Mouse (Mus musculus) cerebellum, postnatal 10 days (tissue): Measurements from ENCODE around the gene Gpbp1l1.

Experiments used
- DNase-seq, 2 experiments: peaks; one replicate each; pipeline ENCODE4 v3.0.0; 2021; ENCODE audit warnings: mixed read lengths in 2 of 2

The Gpbp1l1 gene

DNA sequence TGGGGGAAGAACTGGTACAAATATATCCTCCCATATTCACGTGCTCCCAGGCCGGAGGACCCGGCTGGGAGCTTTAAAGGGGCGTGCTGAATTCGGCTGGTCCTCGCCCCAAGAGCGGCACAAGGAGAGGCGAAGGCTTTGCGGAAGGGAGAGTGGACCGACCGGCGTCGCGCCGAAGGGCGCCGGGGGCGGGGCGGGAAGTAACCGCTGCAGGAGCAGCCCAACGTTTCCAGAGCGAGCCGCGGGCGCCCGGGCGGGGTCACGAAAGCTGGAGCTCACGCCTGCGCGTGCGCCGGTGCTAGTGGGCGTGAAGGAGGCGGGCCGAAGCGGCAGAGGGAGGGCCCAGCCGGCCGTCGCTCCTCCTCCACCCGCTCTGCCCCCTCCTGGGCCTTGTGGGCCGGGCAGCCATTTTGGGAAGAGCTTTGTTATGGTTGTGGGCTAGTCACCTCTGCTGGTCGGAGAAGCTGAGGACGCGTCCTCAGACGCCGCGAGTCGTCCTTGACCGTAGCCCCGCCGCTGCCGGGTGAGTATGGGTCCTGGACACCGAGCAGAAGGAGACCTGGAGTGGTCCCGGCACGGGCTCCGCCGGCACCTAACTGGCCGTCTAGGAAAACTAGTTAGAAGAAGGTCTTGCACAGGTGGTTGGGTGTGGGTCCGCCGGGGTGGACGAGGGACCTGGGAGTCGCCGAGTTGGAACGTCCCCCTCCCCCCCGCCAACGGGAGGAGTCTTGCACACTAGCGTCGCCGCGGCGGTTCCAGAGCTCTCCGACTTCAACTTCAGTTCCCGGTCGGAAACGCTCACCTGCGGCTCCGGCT lies at the start of gene Gpbp1l1:
Gene Gpbp1l1 (plus strand): TSS at position 353 of the 816 bp plus-strand sequence.
- peak; percentile 98 to 99 for DNase-seq

DNA sequence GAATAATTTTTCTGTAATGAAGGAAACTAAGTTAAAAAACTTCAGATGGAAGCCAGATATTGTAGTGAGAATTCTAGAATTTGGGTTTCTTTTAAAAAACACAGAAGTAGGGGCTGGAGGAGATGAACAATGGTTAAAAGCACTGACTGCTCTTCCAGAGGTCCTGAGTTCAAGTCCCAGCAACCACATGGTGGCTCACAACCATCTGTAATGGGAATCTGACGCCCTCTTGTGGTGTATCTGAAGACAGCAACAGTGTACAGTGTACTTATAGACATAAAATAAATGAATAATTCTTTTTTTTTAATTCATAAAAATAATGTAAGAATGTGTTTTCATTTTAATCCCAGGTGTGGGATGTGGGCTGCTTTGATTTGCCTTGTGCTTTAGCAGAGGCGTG lies 26.3 kb upstream of the Gpbp1l1 start:
- no peak for DNase-seq

DNA sequence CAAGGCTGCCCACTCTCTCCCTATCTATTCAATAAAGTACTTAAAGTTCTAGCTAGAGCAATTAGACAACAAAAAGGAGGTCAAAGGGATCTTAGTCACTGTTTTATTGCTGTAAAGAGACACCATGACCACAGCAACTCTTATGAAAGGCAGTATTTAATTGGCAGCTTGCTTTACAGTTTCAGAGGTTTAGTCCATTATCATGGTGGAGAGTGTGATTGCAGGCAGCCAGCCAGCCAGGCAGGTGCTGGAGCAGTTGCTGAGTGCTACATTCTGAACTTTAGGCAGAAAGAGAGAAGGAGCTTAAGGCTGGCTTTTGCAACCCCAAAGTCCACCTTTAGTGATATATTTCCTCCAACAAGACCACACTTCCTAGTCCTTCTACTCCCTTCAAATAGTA lies 21.1 kb upstream of the Gpbp1l1 start:
- DNase-seq: no peak

DNA sequence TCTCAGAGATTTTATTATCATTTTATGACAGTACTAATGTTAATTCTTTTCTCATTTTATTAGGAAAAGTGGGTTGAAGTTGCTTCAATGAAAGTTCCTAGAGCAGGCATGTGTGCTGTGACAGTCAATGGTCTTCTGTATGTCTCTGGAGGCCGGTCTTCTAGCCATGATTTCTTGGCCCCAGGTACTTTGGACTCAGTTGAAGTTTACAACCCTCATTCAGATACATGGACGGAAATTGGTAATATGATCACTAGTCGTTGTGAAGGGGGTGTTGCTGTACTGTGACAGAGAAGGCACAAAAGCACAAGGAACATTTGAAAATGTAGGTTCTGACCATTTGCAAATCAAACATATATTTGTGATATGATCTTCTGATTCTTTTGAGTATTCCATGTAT lies 19.7 kb upstream of the Gpbp1l1 start:
- DNase-seq: no peak

DNA sequence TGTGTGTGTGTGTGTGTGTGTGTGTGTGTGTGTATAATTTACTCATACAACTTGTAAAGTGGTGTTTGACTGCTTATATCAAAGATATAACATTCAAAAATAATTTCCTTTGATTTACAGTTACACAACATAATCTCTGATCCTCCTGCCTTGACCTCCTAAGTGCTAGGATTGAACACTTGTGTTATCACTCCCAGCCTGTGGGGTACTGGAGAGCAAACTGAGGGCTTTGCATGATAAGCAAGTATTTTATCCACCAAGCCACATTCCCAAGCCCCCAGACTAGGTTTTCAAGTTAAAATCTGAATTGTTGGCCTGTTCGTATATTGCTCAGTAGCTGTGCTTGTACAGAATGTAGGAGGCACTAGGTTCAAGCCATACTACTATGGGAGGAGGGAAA lies 7.0 kb upstream of the Gpbp1l1 start:
- no peak for DNase-seq

DNA sequence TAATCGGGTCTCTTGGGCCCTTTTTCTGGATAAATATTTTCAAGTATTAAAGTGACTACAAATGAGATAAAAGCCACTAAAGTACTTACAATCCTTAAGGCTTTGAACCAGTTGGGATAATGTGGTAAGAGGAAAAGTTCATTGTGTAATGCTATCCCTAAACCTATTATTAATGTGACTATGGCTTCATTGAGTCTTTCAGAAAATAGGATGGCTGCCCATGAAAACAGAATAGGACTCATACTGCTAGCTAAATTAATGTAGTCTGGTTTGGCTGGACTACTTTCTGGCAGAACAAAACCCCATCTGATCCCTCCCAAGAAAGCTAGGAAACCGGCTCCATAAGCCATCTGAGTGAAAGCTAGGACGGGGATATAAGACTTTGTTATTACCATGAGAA lies 4.4 kb upstream of the Gpbp1l1 start:
- DNase-seq: no peak

DNA sequence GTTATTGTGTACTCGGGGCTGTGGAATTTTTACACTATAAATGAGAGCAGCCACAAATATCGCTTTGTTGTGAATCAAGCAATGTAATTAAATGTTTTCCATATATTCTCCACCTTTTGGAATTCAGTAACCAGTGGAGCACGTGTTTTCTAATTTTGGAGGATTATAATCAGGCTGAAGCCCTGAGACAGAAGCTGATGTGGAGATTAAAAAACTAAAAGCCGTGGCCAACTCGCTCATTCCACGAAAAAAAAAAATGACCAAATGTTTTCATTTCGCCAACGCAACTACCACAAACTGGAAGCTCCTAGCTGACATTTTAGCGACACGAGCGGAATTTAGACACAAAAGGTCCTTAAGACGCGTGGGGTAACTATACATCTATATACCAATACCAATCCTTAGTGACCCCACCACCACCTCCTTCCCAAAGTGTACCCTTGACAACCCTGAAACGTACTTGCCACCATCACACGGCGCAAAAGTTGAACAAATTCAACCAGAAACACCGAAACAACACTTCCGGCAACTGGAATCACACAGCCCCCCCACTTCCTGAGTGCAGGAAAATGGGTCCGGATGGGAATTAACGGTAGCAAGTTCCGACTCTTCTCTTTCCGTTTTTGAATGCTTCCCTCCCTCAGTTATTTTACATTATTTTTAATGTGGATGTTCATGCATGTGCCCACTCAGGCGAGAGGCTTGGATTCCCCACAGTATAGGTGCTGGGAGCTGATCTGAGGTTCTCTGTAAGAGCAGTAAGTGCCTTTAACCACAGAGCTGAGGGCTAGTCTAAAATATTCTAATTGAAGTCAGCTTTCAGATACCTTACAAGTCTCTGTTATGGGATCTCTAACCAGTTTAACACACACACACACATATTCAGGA lies 1.8 kb upstream of the Gpbp1l1 start, which contains the start of gene Tmem69:
Gene Tmem69 (minus strand): TSS at position 524 of the 888 bp plus-strand sequence.
- DNase-seq: peak; percentile 88

DNA sequence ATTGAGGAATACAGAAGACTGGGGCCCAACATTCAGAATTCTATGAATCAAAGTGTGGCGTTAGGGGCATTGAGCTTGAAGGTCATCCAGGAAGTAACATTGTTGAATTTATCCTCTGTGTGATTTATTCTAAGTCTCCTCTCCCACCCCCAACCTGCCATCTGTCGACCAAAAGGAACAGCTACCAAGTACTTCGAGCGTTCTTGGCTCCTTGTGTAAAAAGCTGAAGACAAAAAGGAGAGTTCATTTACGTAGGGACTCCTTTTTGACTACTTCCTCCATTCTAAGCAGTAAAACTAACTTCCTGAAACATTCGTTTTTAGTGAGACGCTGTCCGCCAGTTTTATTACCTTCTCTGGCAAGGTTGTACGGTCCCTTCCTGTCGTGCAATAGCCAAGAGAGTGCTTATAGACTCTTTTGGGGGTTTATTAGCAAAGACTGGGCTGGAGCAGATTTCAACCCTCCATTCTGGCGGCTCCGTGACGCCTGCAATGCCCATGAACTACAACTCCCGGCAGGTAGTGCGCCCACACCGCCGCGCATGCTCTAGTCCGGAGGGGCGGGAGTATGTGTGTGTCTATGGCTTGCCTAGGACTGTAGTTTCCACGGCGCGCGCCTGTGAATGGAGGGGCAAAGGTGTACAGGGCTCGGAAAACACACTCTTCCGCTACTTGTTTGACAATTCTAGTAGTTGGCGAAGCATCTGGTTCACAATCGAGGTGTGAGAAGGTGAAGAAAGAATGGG lies 725 bp upstream of the Gpbp1l1 start:
- DNase-seq: peak; percentile 95 to 97

DNA sequence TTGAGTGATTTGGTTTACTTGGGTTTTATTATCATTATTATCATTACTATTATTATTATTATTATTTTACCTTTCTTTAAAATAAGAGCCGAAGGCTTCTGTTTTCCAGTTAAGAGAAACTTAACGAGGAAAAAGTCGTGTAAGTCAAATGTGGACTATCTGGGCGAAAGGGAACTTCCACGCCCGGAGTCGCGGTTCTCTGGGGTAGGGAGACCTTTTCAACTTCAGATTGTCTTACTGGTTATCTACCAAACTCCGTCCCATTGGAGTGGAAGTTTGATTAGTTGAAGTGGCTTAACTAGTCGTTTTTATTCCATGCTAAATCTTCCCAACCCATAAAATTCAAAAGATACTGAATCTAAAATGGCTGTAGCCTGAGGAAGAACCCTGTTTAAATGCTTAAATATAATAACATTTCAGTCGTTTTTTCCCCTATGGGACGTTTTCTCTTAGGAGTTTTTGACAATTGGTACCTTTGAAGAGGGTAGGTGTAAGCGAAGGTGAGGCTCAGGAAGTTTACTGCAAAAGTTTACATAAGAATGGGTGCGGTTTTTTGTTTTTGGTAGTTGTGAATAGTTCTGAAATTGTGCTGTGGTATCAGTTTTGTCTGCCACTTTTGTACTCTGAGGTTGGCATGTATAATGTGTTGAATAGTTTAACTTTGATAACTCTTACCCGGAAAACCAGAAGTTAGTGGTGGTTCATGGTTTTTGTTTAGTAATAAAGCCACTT lies 859 bp downstream of the Gpbp1l1 start:
- peak in 1 of 2 experiments; percentile 6 for DNase-seq

DNA sequence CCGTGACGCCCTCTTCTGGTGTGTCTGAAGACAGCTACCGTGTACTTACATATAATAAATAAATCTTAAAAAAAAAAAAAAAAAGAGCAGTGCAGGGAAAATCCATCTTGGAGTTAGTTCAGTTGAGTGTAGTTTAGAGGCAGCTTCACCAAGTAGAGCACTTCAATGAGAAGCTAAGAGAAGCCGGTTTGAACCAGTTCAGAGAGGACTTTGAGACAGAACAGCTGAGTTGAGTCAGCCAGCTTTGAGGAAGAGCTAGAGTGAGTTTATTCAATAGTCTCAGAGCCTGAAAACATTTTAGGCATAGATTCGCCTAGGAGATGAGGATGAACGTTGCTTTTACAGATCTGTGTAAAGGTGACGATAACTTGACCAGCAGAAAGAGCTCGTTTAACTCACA lies 38.3 kb downstream of the Gpbp1l1 start:
- no peak for DNase-seq

DNA sequence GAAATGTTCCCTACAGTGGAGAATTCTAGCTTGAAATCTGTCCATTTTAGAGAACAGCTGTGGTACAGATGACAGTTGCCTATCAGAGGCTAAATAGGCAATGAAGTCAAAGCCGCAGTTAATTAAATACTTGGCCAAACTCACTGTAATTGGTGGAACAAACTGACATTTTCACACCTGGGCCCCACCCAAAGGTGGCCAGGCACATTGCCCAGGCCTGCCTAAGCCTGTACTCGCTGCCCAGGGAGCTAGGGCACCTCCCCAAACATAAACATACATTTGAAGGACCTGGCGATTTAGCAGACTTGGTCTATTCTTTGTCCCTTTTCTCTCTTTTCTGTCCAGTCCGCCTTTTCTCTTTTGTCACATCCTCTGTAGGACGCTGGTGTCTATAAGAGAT lies 38.9 kb downstream of the Gpbp1l1 start, which contains the start of gene Ccdc17:
Gene Ccdc17 (plus strand): TSS at position 276 of the 400 bp plus-strand sequence.
- DNase-seq: peak; percentile 22 to 25

DNA sequence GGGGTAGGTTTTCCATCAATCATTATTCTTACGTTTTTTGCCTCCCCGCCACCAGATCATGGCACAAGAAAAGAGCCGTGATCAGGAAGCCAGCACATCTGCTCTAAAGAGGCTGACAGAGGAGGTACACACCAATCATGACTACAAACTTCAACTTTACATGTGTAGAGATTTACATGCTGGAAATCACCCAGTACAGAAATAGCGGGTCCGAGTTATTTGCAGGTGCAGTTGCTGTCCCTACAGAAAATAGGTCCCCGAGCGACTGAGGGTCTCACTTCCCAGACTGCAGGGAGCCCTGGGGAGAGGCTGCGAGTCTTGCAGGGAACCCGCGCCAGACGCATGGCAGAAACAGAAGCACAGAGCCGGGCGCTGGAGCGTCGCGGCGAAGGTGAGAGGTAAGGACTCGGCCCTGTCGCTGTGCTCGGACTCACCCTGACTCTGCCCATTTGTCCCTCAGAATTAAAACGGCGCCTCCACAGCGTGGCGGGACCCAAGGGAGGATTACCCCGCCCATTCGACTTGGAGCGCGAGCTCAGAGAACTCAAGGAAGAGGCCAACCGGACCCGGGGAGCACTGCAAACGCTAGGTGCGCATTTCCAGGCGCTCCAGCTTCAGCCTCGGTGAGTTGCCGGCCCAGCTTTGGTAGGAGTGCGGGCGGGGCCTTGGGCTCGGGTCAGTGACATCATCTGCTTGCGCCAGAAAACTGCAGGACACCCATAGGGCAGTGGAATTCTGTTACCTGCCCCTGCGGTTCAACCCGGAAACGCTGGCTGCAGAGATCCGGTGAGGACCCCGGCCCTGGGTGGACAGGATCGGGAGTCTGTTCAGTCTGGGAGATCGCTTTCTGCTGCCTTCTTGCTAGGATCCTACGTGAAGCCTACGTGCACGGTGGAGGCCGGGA lies 39.8 kb downstream of the Gpbp1l1 start:
- peak; percentile 94 to 96 for DNase-seq

DNA sequence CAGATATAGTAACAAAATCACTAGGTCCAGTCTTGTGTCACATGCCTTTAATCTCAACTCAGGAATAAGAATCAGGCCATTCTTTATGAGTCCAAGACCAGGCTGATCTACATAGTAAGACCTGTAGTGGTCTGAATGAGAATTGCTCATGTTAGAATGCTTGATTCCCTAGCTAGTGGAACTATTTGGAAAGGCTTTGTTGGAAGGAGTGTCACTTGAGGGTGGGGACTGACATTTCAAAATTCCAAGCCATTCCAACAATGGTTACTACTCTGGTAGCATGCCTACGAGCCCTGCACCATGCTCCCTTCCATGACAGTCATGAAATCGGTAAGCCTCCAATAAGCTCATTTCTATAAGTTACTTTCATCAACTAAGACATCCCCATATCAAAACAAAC lies 55.2 kb downstream of the Gpbp1l1 start:
- no peak for DNase-seq

DNA sequence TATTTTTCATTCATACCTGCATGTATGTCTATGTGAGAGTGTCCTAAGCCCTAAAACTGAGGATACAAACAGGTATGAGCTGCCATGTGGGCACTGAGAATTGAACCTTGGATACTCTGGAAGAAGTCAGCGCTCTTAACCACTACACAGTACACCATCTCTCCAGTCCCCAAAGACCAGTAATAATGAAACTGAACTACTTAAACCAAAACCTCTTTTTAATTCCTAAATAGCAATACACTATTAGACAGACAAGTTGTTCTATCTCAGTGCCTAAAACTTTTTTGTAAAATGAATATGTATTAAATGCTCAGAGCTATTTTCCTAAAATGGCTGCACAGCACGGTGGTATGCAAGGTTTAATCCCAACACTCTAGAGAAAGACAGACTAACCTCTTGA lies 57.8 kb downstream of the Gpbp1l1 start:
- no peak for DNase-seq

DNA sequence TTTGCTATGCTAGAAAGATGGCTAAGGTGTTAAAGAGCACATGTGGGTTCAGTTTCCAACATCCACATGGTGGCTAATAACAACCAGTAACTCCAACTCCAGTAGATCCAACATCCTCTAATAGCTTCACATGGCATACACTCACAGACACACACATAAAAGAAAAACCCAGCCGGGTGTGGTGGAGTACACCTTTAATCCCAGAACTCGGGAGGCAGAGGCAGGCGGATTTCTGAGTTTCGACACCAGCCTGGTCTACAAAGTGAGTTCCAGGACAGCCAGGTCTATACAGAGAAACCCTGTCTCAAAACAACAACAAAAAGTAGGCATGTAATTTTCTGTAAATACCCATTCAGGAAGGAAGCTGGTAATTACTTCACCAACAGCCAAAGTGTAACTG lies 67.4 kb downstream of the Gpbp1l1 start:
- DNase-seq: no peak

DNA sequence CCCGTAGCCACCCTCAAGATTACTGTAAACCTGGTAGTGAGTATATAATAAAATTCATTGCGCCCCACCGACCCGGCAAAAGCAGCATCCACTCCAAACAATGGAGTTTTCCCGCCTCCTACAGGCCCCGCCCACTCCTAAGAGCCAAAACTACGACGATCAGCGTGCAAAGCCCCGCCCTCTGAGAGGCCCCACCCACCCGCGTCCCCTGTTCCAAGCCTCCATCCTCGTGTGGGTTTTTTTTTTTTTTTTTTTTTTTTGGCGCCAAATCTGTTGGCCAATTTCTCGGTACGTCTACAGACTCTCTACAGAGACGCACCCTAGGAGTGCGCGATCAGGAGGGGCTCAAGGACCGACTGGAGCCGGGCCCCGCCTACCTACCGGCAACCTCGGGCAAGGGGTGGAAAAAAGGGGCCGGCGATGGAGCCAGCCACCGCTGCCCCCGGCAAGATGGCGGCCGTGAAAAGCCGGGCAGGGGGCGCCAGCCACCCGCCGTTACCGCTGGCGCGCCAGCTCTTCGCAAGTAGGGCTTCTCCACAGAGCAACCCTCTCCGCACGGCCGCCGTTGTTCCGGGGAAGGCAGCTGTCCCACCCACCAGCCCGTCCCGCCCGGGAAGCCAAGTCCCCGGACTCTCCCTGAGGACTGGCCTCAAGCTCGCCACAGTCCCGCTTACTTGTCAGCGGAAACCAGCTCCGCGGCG lies 69.3 kb downstream of the Gpbp1l1 start:
- DNase-seq: peak; percentile 91 to 93

DNA sequence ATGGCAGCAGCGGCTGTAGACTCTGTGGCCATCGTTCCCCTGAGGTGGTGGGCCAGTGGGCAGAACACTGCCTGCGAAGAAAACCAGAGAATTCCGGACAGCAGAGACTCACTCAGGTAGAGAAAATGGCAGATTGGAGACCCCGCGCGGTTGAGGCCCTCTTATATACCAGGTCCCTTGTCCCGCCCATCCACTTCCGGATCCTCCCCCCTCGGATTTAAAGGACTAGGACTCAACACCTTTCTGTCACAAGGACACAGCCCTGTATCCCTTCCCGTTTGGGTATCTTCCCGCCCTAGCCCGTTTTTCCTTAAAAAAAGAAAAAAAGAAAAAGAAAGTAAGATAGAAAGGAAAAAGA lies 69.9 kb downstream of the Gpbp1l1 start:
- DNase-seq: peak; percentile 95 to 96

DNA sequence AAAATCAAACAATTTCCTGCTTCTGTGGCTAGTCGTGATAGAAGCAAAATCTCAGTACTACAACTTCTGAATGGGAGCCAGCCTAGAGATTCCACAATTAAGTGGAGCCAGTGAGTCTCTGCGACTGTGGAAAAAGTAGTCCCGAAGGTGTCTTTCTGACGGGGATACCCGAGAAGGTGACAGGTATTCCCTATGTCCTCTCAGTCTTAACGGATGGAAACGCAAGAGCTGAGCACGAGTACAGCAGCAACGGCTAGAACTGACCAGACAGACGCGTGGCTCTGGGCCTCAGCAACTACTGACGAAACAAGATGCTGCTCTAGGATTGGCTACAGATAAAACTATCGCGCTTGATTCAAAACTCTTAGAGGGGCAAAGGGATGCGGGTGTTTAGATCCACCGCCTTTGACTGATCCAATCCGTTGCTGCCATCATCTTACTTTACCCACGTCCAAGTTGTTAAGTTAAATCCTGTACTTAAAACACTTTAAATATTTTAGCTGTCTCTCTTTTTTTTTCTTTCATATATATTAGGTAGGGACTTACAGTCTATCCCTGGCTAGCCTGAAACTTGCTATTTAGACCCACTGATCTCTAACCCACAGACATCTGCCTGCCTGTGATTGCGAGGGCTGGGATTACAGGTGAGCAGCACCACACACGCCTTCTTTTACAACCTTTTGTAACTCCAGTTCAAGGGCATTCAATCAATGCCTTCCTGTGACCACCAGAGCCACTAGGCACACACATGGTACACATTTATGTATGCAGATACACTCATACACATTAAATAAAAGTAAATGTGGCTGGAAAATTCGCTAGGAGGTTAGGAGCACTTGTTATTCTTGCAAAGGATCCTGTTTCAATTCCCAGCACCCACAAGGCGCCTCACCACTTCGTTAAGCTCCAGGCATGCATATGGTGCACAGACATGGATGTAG lies 70.5 kb downstream of the Gpbp1l1 start, which contains the start of gene Nasp:
Gene Nasp (minus strand): TSS at position 220 of the 941 bp plus-strand sequence.
- DNase-seq: peak; percentile 86 to 87

DNA sequence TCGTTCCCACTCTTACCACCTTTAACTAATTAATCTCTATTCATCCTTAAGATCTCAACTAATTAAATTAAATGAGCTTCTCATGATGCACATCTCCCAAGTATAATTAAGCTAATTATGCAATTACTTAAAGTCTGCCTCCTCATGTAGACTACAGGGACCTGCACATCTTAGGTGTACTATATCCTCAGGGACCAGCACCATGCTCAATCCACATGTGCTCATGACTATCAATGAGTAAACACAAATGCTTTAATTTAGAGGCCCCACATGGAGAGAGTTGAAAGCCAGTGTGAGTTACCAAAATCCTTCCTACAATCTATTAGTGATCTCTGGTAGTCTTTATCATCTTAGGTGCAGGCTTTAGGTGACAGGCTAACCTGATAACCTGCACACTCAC lies 77.7 kb downstream of the Gpbp1l1 start:
- DNase-seq: no peak
